Mouse (Mus musculus) C2C12 (cell line): ENCODE data around the gene Ephb6. TPM values are rescaled to one million over a fixed set of nuclear protein-coding genes. Genes with fewer than 3 reads are reported as not detected.

Experiments
- H3K27me3 ChIP-seq: one replicate; pipeline ENCODE4 v1.6.1; 2011; ENCODE audit not compliant: control insufficient read depth, insufficient read depth, insufficient read length
- H3K36me3 ChIP-seq: one replicate; pipeline ENCODE4 v1.6.1; 2011; ENCODE audit not compliant: control insufficient read depth, insufficient read depth
- H3K4me3 ChIP-seq: one replicate; pipeline ENCODE4 v1.5.1; 2011; ENCODE audit warnings: mild to moderate bottlenecking, control low read depth; ENCODE audit not compliant: poor library complexity, insufficient read depth, severe bottlenecking
- H3K79me2 ChIP-seq: one replicate; pipeline ENCODE4 v1.6.1; 2011; ENCODE audit not compliant: control insufficient read depth, insufficient read depth
- H3K79me3 ChIP-seq: one replicate; pipeline ENCODE4 v1.6.1; 2011; ENCODE audit warnings: low read depth, control low read depth
- H3ac ChIP-seq: one replicate; pipeline ENCODE3; 2011; ENCODE audit warnings: low read depth; ENCODE audit not compliant: control insufficient read depth, insufficient read length
- CEBPB ChIP-seq: IDR thresholded peaks from one replicate; pipeline ENCODE4 v1.6.1; 2011; ENCODE audit warnings: low read depth, mild to moderate bottlenecking, control low read depth, moderate library complexity
- CTCF ChIP-seq: IDR thresholded peaks from one replicate; pipeline ENCODE4 v1.5.1; 2011; ENCODE audit not compliant: control insufficient read depth, insufficient read depth, insufficient read length
- FOSL1 ChIP-seq: IDR thresholded peaks from one replicate; pipeline ENCODE4 v1.8.0; 2011; ENCODE audit warnings: mild to moderate bottlenecking, low read length; ENCODE audit not compliant: poor library complexity, insufficient read depth, severe bottlenecking
- MAX ChIP-seq: IDR thresholded peaks from one replicate; pipeline ENCODE4 v1.6.1; 2011; ENCODE audit warnings: mild to moderate bottlenecking, control low read depth
- MYOD1 ChIP-seq: IDR thresholded peaks from one replicate; pipeline ENCODE4 v1.6.1; 2011; ENCODE audit warnings: low read depth; ENCODE audit not compliant: control insufficient read depth, insufficient read length
- MYOG ChIP-seq: IDR thresholded peaks from one replicate; pipeline ENCODE4 v1.6.1; 2011; ENCODE audit not compliant: control insufficient read depth, insufficient read length; ENCODE audit errors: extremely low read depth
- USF1 ChIP-seq: IDR thresholded peaks from one replicate; pipeline ENCODE4 v1.6.1; 2011; ENCODE audit warnings: low read depth, mild to moderate bottlenecking, control low read depth, moderate library complexity
- polyA plus RNA-seq: library from polyadenylated mRNA; unstranded; fragments of >200 nt; fragmentation: generic; extraction: Trizol; gene quantifications from one replicate; pipeline ENCODE4 v1.2.1, GENCODE M21; 2012; ENCODE audit warnings: missing spikeins

Ephb6 gene
- polyA plus RNA-seq, 1 experiment, result 13.0 TPM

DNA sequence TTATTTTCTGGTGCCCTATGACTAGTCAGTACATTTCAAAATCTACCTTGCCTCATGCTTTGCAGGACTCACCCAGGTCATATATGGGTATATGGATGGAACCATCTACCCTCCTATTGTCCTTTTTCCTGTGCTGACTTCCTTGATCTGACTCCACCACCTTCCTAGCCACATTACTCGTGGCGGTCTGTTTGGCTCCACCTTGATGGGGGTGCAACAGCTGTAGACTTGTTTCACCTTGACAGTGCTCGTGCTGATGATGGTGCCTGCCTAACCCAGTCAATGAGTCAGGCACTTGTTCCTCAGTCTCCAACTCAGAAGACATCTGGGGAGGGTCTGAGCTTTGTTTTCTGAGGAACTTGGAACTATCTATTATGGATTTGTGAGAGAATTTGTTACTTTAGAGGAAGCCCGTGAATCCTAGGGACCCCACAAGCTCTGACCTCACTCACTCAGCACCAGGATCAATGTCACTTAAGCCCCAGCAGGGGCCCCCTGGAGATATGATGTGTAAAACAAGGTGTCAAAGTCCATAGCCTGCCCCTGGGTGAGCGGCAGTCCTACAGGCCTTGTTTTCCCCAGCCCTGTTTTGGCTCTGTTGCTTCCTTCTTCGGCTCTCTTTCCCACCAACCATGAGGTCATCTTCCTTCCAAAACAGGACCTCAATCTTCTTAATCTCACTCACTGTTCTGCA lies 36.0 kb downstream of the Ephb6 start:
- Histone ChIP-seq H3K4me3 (no peak overlapping the region), H3K36me3 (no peaks in the 10 kb centered on the region), H3K27me3 (peaks cover 4% of the 10 kb centered on the region), H3K79me3 (no peaks in the 10 kb centered on the region), H3ac (no peak overlapping the region), H3K79me2 (no peaks in the 10 kb centered on the region)
- TF ChIP-seq MYOD1 (no peak), FOSL1 (no peak), MAX (no peak), CTCF (no peak), USF1 (no peak), CEBPB (no peak), MYOG (no peak)

DNA sequence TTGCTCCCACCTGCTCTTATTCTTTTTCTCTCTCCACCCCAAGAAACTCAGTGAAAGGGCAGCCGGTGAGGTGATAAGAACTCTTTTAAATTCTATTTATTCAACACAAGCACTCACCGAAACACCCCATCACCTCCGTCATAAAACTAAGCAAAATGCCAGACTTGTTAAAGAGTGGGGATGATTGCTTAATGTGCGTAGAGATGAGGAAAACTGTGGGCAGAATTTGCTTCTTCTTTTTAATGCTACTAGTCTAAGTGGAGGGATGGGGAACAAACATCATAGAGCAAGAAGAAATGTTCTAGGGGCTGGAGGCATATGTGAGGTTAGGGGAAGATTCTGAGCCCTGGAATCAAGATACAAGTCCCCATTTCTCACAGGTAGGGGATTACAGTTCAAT lies 37.5 kb downstream of the Ephb6 start:
- TF ChIP-seq CTCF (no peak), MAX (no peak), USF1 (no peak), CEBPB (no peak), MYOD1 (no peak), FOSL1 (no peak), MYOG (no peak)
- Histone ChIP-seq H3K79me3 (no peaks in the 10 kb centered on the region), H3K36me3 (no peaks in the 10 kb centered on the region), H3K4me3 (no peak overlapping the region), H3ac (no peak overlapping the region), H3K27me3 (peaks cover 8% of the 10 kb centered on the region), H3K79me2 (no peaks in the 10 kb centered on the region)

DNA sequence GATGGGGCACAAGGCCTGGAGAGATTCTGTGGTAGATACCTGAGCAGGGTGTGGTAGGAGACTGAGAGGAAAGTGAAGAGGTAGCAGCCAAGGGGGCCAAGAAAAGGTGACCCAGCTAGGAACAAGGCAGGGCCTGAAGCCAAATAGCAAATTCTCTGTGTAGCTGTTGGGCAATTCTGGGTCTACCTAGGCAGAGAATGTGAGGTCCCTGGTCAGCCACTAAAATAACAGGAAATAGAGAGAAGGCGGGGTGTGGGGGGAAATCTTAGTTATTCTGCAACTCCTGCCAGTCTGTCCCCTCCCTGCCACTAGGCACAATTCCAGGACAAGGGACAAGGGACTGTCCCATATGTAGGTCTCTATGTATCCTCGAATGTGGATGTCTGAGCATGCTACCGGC lies 37.9 kb downstream of the Ephb6 start:
- Histone ChIP-seq H3K79me3 (no peaks in the 10 kb centered on the region), H3K36me3 (no peaks in the 10 kb centered on the region), H3ac (no peak overlapping the region), H3K79me2 (no peaks in the 10 kb centered on the region), H3K27me3 (peaks cover 8% of the 10 kb centered on the region), H3K4me3 (no peak overlapping the region)
- TF ChIP-seq MAX (no peak), MYOG (no peak), CEBPB (no peak), CTCF (no peak), MYOD1 (no peak), FOSL1 (no peak), USF1 (no peak)

DNA sequence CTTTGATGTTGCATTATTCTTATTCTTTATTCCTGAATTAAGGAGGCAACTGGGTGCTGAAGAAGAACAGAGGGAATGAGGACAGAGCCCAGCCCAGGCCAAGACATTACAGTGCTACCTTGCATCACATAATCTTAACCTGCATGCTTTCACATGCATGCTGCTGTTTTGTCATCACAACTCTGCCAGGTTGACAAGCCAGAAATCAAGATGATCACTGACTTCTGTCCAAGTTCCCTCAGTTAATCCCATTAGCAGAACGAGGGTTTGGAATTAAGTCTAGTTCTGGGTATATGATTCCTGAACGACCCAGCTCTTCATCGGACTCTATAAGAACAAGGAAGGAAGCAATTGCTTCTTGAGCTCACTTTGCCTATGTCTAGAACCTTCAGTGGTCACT lies 40.9 kb downstream of the Ephb6 start:
- Histone ChIP-seq H3ac (no peak overlapping the region), H3K79me3 (no peaks in the 10 kb centered on the region), H3K79me2 (no peaks in the 10 kb centered on the region), H3K27me3 (peaks cover 8% of the 10 kb centered on the region), H3K36me3 (no peaks in the 10 kb centered on the region), H3K4me3 (no peak overlapping the region)
- TF ChIP-seq MAX, result no peak
- TF ChIP-seq MYOD1, result no peak
- TF ChIP-seq CTCF, result no peak
- no peak for TF ChIP-seq MYOG
- no peak for TF ChIP-seq USF1
- no peak for TF ChIP-seq FOSL1
- TF ChIP-seq CEBPB, result no peak

DNA sequence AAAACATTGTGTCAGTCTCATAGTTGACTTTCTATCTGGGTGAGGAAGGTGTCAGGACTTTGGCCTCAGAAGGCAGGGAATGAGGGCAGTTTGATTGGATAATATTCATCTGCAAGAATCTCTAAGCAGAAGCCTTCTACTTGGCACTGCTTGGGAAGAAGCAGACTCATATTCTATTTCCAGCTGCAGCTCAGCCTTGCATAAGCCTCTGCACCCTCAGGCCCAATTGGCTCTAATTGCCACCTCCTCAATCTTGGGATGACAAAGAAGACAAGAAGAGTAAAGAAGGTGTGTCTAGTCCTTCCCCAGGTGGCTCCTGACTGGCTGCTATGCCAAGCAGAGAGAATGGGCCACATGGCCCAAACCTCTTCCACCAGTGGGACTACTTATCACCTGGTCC lies 41.4 kb downstream of the Ephb6 start:
- no peaks in the 10 kb centered on the region for H3K79me2 ChIP-seq
- no peaks in the 10 kb centered on the region for H3K36me3 ChIP-seq
- H3ac ChIP-seq, result no peak overlapping the region
- no peak overlapping the region for H3K4me3 ChIP-seq
- peaks cover 8% of the 10 kb centered on the region for H3K27me3 ChIP-seq
- H3K79me3 ChIP-seq, result no peaks in the 10 kb centered on the region
- TF ChIP-seq FOSL1 (no peak), CTCF (no peak), MYOG (no peak), USF1 (no peak), CEBPB (no peak), MAX (no peak), MYOD1 (no peak)

DNA sequence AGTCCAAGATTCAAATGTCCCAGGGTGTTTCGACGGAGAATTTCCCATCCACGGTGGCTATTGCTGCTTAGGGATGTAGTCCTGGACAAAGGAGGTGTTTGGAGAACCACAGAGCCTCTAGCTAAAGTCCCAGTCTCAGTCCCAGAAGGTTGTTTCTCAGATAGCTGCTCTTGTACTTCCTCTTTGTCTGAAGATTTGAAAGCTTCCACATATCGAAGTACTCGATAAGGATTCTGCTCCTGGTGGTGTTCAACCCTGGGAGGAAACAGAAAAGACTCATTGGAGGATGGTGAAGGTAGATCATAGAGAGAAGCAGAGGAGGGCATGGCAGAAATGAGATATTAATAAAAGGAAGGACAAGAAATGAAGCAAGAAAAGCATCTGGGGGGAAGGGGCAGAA lies 47.9 kb downstream of the Ephb6 start:
- no peaks in the 10 kb centered on the region for H3K27me3 ChIP-seq
- H3K79me3 ChIP-seq, result no peaks in the 10 kb centered on the region
- no peaks in the 10 kb centered on the region for H3K79me2 ChIP-seq
- TF ChIP-seq CEBPB (no peak), CTCF (no peak), FOSL1 (no peak), MYOG (no peak), USF1 (no peak), MAX (no peak), MYOD1 (no peak)
- no peak overlapping the region for H3ac ChIP-seq
- H3K36me3 ChIP-seq, result no peaks in the 10 kb centered on the region
- H3K4me3 ChIP-seq, result no peak overlapping the region
